Mouse (Mus musculus): ENCODE results near the gene Inpp5f. TPM values are rescaled to one million over a fixed set of nuclear protein-coding genes. Genes with fewer than 3 reads are reported as not detected.

The Inpp5f gene
- polyA plus RNA-seq (2015; fragmentation: Nextera tagmentation; extraction: Ambion mirVana) = 8.2 and 10.1 TPM in 2 replicates

GRCm38 (mm10) chr7:128610897-128611798 lies at the start of gene Inpp5f:
Inpp5f (plus strand) TSS chr7:128611328.

GRCm38 (mm10) chr7:128740334-128740733 lies 129.2 kb downstream of the Inpp5f start, which contains the start of gene Mcmbp:
Mcmbp (minus strand) TSS chr7:128740495.

GRCm38 (mm10) chr7:128744684-128745485 lies 133.8 kb downstream of the Inpp5f start, which contains the start of gene Sec23ip:
Sec23ip (plus strand) TSS chr7:128744943.

Other genes starting within 250 kb of the Inpp5f start
- gene Rgs10, start 192.6 kb upstream of the Inpp5f start, polyA plus RNA-seq (2015; fragmentation: Nextera tagmentation; extraction: Ambion mirVana) = 68.5 and 68.8 TPM in 2 replicates
- gene Tial1, start 149.6 kb upstream of the Inpp5f start, polyA plus RNA-seq (2015; fragmentation: Nextera tagmentation; extraction: Ambion mirVana) = 25.8 and 29.2 TPM in 2 replicates
- gene Bag3, start 87.7 kb upstream of the Inpp5f start, polyA plus RNA-seq (2015; fragmentation: Nextera tagmentation; extraction: Ambion mirVana) = 4.3 and 5.8 TPM in 2 replicates
- 36.5 and 39.3 TPM in 2 replicates for gene Mcmbp, start 129.2 kb downstream of the Inpp5f start, polyA plus RNA-seq (2015; fragmentation: Nextera tagmentation; extraction: Ambion mirVana)
- 19.5 and 19.6 TPM in 2 replicates for gene Sec23ip, start 133.6 kb downstream of the Inpp5f start, polyA plus RNA-seq (2015; fragmentation: Nextera tagmentation; extraction: Ambion mirVana)